Mouse (Mus musculus): ENCODE results near the gene Pkig. TPM values are rescaled to one million over a fixed set of nuclear protein-coding genes. Genes with fewer than 3 reads are reported as not detected.

Gene Pkig
- total RNA-seq, 2 experiments from 2014 or later: 93.9 to 125 TPM

GRCm38 (mm10) chr2:163708763-163709250 is 50.6 kb downstream of the Pkig start:
- TF ChIP-seq CTCF (IDR thresholded peaks at IDR 0.05): no peak
- no peak for DNase-seq
- peak overlapping the region; percentile 35 for H3K27ac ChIP-seq
- intact Hi-C loops (cut with DNase I): no loop called here
- H3K4me3 ChIP-seq: no peak overlapping the region

- intact Hi-C loops (cut with DNase I): loop anchor here (2.0 kb wide), 1 partner anchor 13 kb away; no protein-coding TSS in a partner anchor
- DNase-seq: no peak
- Histone ChIP-seq H3K27ac (peak overlapping the region; percentile 82), H3K4me3 (no peak overlapping the region)
- TF ChIP-seq CTCF (IDR thresholded peaks at IDR 0.05): no peak
Measured at GRCm38 (mm10) chr2:163710000-163710399, 51.8 kb downstream of the Pkig start.

GRCm38 (mm10) chr2:163710606-163711159 is 52.5 kb downstream of the Pkig start:
- intact Hi-C loops (cut with DNase I): loop anchor here (2.0 kb wide), 1 partner anchor 14 kb away; no protein-coding TSS in a partner anchor
- Histone ChIP-seq H3K27ac (peak overlapping the region; percentile 82), H3K4me3 (peak overlapping the region; percentile 11; the same call in 1 of the 2 replicates)
- TF ChIP-seq CTCF (IDR thresholded peaks at IDR 0.05): no peak
- DNase-seq: no peak

- no peak for DNase-seq
- peak overlapping the region; percentile 82 for H3K27ac ChIP-seq
- intact Hi-C loops (cut with DNase I): loop anchor here (2.0 kb wide), 1 partner anchor 15 kb away; no protein-coding TSS in a partner anchor
- TF ChIP-seq CTCF (IDR thresholded peaks at IDR 0.05): no peak
- H3K4me3 ChIP-seq: no peak overlapping the region; the same call in 1 of the 2 replicates
Measured at GRCm38 (mm10) chr2:163711368-163711868, 53.2 kb downstream of the Pkig start.

GRCm38 (mm10) chr2:163712473-163712872 is 54.3 kb downstream of the Pkig start:
- intact Hi-C loops (cut with DNase I): no loop called here
- Histone ChIP-seq H3K4me3 (no peak overlapping the region), H3K27ac (peak overlapping the region; percentile 82)
- no peak for DNase-seq
- TF ChIP-seq CTCF (IDR thresholded peaks at IDR 0.05): no peak

- intact Hi-C loops (cut with DNase I): no loop called here
Measured at GRCm38 (mm10) chr2:163712874-163713273, 54.7 kb downstream of the Pkig start.

GRCm38 (mm10) chr2:163713340-163713739 is 55.2 kb downstream of the Pkig start:
- DNase-seq: no peak
- no peak overlapping the region for H3K4me3 ChIP-seq
- intact Hi-C loops (cut with DNase I): no loop called here
- peak overlapping the region; percentile 82 for H3K27ac ChIP-seq
- no peak for TF ChIP-seq CTCF (IDR thresholded peaks at IDR 0.05)

More at GRCm38 (mm10) chr2:163712874-163713273, 54.7 kb downstream of the Pkig start:
- H3K4me3 ChIP-seq: no peak overlapping the region
- no peak for TF ChIP-seq CTCF (IDR thresholded peaks at IDR 0.05)
- H3K27ac ChIP-seq: peak overlapping the region; percentile 82
- DNase-seq: no peak

- intact Hi-C loops (cut with DNase I): loop anchor here (1.0 kb wide), 2 partner anchors 58 to 71 kb away; partner anchors contain the start of genes Pkig and Serinc3
- TF ChIP-seq CTCF (IDR thresholded peaks at IDR 0.05): no peak
- peak overlapping the region; percentile 76 for H3K27ac ChIP-seq
Measured at GRCm38 (mm10) chr2:163716448-163716847, 58.3 kb downstream of the Pkig start.

GRCm38 (mm10) chr2:163716853-163717252 is 58.7 kb downstream of the Pkig start:
- no peak for TF ChIP-seq CTCF (IDR thresholded peaks at IDR 0.05)
- Histone ChIP-seq H3K27ac (peak overlapping the region; percentile 76), H3K4me3 (peak overlapping the region; percentile 11; the same call in 1 of the 2 replicates)
- DNase-seq: no peak
- intact Hi-C loops (cut with DNase I): loop anchor here (1.0 kb wide), 2 partner anchors 59 to 72 kb away; partner anchors contain the start of genes Pkig and Serinc3

More at GRCm38 (mm10) chr2:163716448-163716847, 58.3 kb downstream of the Pkig start:
- peak overlapping the region; percentile 11; the same call in 1 of the 2 replicates for H3K4me3 ChIP-seq
- DNase-seq: peak; percentile 77

- intact Hi-C loops (cut with DNase I): no loop called here
- H3K4me3 ChIP-seq: no peak overlapping the region
- no peak for TF ChIP-seq CTCF (IDR thresholded peaks at IDR 0.05)
- H3K27ac ChIP-seq: peak overlapping the region; percentile 87
- DNase-seq: peak; percentile 62
Measured at GRCm38 (mm10) chr2:163718526-163718925, 60.3 kb downstream of the Pkig start.

GRCm38 (mm10) chr2:163718951-163719603 is 60.9 kb downstream of the Pkig start:
- TF ChIP-seq CTCF (IDR thresholded peaks at IDR 0.05): peak; percentile 99
- H3K27ac ChIP-seq: peak overlapping the region; percentile 87

GRCm38 (mm10) chr2:163719616-163720015 is 61.4 kb downstream of the Pkig start:
- intact Hi-C loops (cut with DNase I): loop anchor here (1.0 to 10.0 kb wide), 2 partner anchors 117 to 185 kb away; partner anchors contain the start of gene Ttpal
- peak overlapping the region; percentile 87 for H3K27ac ChIP-seq
- H3K4me3 ChIP-seq: no peak overlapping the region
- DNase-seq: no peak
- TF ChIP-seq CTCF (IDR thresholded peaks at IDR 0.05): no peak

More at GRCm38 (mm10) chr2:163718951-163719603, 60.9 kb downstream of the Pkig start:
- DNase-seq: peak; percentile 85
- intact Hi-C loops (cut with DNase I): loop anchor here (1.0 kb wide), 1 partner anchor 117 kb away; the partner anchor contains the start of gene Ttpal
- H3K4me3 ChIP-seq: peak overlapping the region; percentile 45

Measured in gastrocnemius, adult 2 months (tissue).